Mouse (Mus musculus): ENCODE results near the gene Depdc5. TPM values are rescaled to one million over a fixed set of nuclear protein-coding genes. Genes with fewer than 3 reads are reported as not detected.

The Depdc5 gene
- polyA plus RNA-seq, 1 experiment from 2014 or later, result 6.9 TPM

- WGBS, result 43% methylated on average over 4 of the region's 4 CpGs
- Histone ChIP-seq H3K27ac (ENCODE audit: low read depth, low read length) (no peak overlapping the region), H3K36me3 (ENCODE audit: control insufficient read depth, insufficient read depth) (no peaks in the 10 kb centered on the region), H3K4me2 (replicated peaks; ENCODE audit: low read depth) (no peak overlapping the region; the same call in 1 of the 2 replicates), H3K9me3 (ENCODE audit: control insufficient read depth) (no peaks in the 10 kb centered on the region), H3K27me3 (replicated peaks; ENCODE audit: control insufficient read depth, insufficient read depth, low read length) (no peaks in the 10 kb centered on the region), H3K4me1 (replicated peaks; ENCODE audit: control insufficient read depth, insufficient read depth, low read length) (peaks cover 3% of the 10 kb centered on the region; the same call in 1 of the 2 replicates), H3K9ac (ENCODE audit: low read depth, low read length) (no peak overlapping the region), H3K4me3 (ENCODE audit: low read depth, low read length) (no peak overlapping the region)
- no peak for TF ChIP-seq CTCF (IDR thresholded peaks at IDR 0.05; ENCODE audit: low read depth)
- 0 out of 2 replicates have a peak, but pooled peaks have one; percentile 44 for ATAC-seq
Measured at GRCm38 (mm10) chr5:32998783-32999182, 135.3 kb downstream of the Depdc5 start.

- Histone ChIP-seq H3K9ac (ENCODE audit: low read depth, low read length) (no peak overlapping the region), H3K27ac (ENCODE audit: low read depth, low read length) (no peak overlapping the region), H3K36me3 (ENCODE audit: control insufficient read depth, insufficient read depth) (no peaks in the 10 kb centered on the region), H3K9me3 (ENCODE audit: control insufficient read depth) (no peaks in the 10 kb centered on the region), H3K4me1 (replicated peaks; ENCODE audit: control insufficient read depth, insufficient read depth, low read length) (peaks cover 3% of the 10 kb centered on the region; the same call in 1 of the 2 replicates), H3K27me3 (replicated peaks; ENCODE audit: control insufficient read depth, insufficient read depth, low read length) (no peaks in the 10 kb centered on the region), H3K4me2 (replicated peaks; ENCODE audit: low read depth) (no peak overlapping the region), H3K4me3 (ENCODE audit: low read depth, low read length) (no peak overlapping the region)
- WGBS, result 87% methylated on average over 5 of the region's 5 CpGs
- TF ChIP-seq CTCF (IDR thresholded peaks at IDR 0.05; ENCODE audit: low read depth), result no peak
- ATAC-seq, result no peak
Measured at GRCm38 (mm10) chr5:33001111-33001510, 137.6 kb downstream of the Depdc5 start.

GRCm38 (mm10) chr5:33002781-33003180 lies 139.3 kb downstream of the Depdc5 start:
- TF ChIP-seq CTCF (IDR thresholded peaks at IDR 0.05; ENCODE audit: low read depth), result no peak
- H3K27ac ChIP-seq (ENCODE audit: low read depth, low read length), result no peak overlapping the region
- 77% methylated on average over 5 of the region's 5 CpGs for WGBS
- H3K9ac ChIP-seq (ENCODE audit: low read depth, low read length), result no peak overlapping the region
- no peaks in the 10 kb centered on the region for H3K36me3 ChIP-seq (ENCODE audit: control insufficient read depth, insufficient read depth)
- no peaks in the 10 kb centered on the region for H3K27me3 ChIP-seq (replicated peaks; ENCODE audit: control insufficient read depth, insufficient read depth, low read length)
- H3K4me1 ChIP-seq (replicated peaks; ENCODE audit: control insufficient read depth, insufficient read depth, low read length), result peaks cover 3% of the 10 kb centered on the region; the same call in 1 of the 2 replicates
- no peak overlapping the region for H3K4me3 ChIP-seq (ENCODE audit: low read depth, low read length)
- no peak for ATAC-seq
- no peak overlapping the region for H3K4me2 ChIP-seq (replicated peaks; ENCODE audit: low read depth)
- H3K9me3 ChIP-seq (ENCODE audit: control insufficient read depth), result no peaks in the 10 kb centered on the region

GRCm38 (mm10) chr5:33003500-33003899 lies 140.0 kb downstream of the Depdc5 start:
- Histone ChIP-seq H3K9me3 (ENCODE audit: control insufficient read depth) (no peaks in the 10 kb centered on the region), H3K4me2 (replicated peaks; ENCODE audit: low read depth) (no peak overlapping the region), H3K4me3 (ENCODE audit: low read depth, low read length) (no peak overlapping the region), H3K27me3 (replicated peaks; ENCODE audit: control insufficient read depth, insufficient read depth, low read length) (no peaks in the 10 kb centered on the region), H3K9ac (ENCODE audit: low read depth, low read length) (no peak overlapping the region), H3K27ac (ENCODE audit: low read depth, low read length) (no peak overlapping the region; the same call in 1 of the 2 replicates), H3K36me3 (ENCODE audit: control insufficient read depth, insufficient read depth) (no peaks in the 10 kb centered on the region), H3K4me1 (replicated peaks; ENCODE audit: control insufficient read depth, insufficient read depth, low read length) (peaks cover 2% of the 10 kb centered on the region; the same call in 1 of the 2 replicates)
- ATAC-seq, result no peak
- 69% methylated on average over 6 of the region's 6 CpGs for WGBS
- TF ChIP-seq CTCF (IDR thresholded peaks at IDR 0.05; ENCODE audit: low read depth), result no peak

GRCm38 (mm10) chr5:33004110-33004509 lies 140.6 kb downstream of the Depdc5 start:
- no peaks in the 10 kb centered on the region for H3K27me3 ChIP-seq (replicated peaks; ENCODE audit: control insufficient read depth, insufficient read depth, low read length)
- no peak overlapping the region for H3K27ac ChIP-seq (ENCODE audit: low read depth, low read length)
- no peak for ATAC-seq
- no peak for TF ChIP-seq CTCF (IDR thresholded peaks at IDR 0.05; ENCODE audit: low read depth)
- H3K9me3 ChIP-seq (ENCODE audit: control insufficient read depth), result no peaks in the 10 kb centered on the region
- H3K9ac ChIP-seq (ENCODE audit: low read depth, low read length), result no peak overlapping the region
- WGBS, result 48% methylated on average over 4 of the region's 4 CpGs
- no peak overlapping the region for H3K4me2 ChIP-seq (replicated peaks; ENCODE audit: low read depth)
- H3K4me3 ChIP-seq (ENCODE audit: low read depth, low read length), result no peak overlapping the region
- no peaks in the 10 kb centered on the region for H3K4me1 ChIP-seq (replicated peaks; ENCODE audit: control insufficient read depth, insufficient read depth, low read length)
- H3K36me3 ChIP-seq (ENCODE audit: control insufficient read depth, insufficient read depth), result no peaks in the 10 kb centered on the region

- no peak for TF ChIP-seq CTCF (IDR thresholded peaks at IDR 0.05; ENCODE audit: low read depth)
- 78% methylated on average over 11 of the region's 11 CpGs for WGBS
- Histone ChIP-seq H3K36me3 (ENCODE audit: control insufficient read depth, insufficient read depth) (no peaks in the 10 kb centered on the region), H3K4me3 (ENCODE audit: low read depth, low read length) (no peak overlapping the region), H3K9me3 (ENCODE audit: control insufficient read depth) (no peaks in the 10 kb centered on the region), H3K4me1 (replicated peaks; ENCODE audit: control insufficient read depth, insufficient read depth, low read length) (no peaks in the 10 kb centered on the region), H3K9ac (ENCODE audit: low read depth, low read length) (no peak overlapping the region), H3K27ac (ENCODE audit: low read depth, low read length) (no peak overlapping the region), H3K4me2 (replicated peaks; ENCODE audit: low read depth) (no peak overlapping the region), H3K27me3 (replicated peaks; ENCODE audit: control insufficient read depth, insufficient read depth, low read length) (no peaks in the 10 kb centered on the region)
- ATAC-seq, result no peak
Measured at GRCm38 (mm10) chr5:33005442-33006145, 142.1 kb downstream of the Depdc5 start.
